Mouse (Mus musculus) G1E (cell line): ENCODE results near the gene Raver2. TPM values are rescaled to one million over a fixed set of nuclear protein-coding genes. Genes with fewer than 3 reads are reported as not detected.
A peak's percentile ranks its signal among the peaks of the same experiment; 100 is the strongest.

Experiments used
- ATAC-seq: 2 replicates; pipeline ENCODE4 v1.8.0; 2016; ENCODE audit warnings: mild to moderate bottlenecking; ENCODE audit not compliant: insufficient number of reproducible peaks, poor library complexity, low FRiP score, severe bottlenecking; ENCODE audit errors: extremely low read depth
- DNase-seq: peaks from one replicate; pipeline ENCODE4 v3.0.0; 2012; ENCODE audit warnings: low spot score
- H3K27me3 ChIP-seq: 2 replicates; pipeline ENCODE4 v1.6.1; 2012; ENCODE audit warnings: mild to moderate bottlenecking, low read length, inconsistent platforms; ENCODE audit not compliant: insufficient read depth
- H3K36me3 ChIP-seq: replicated peaks from 2 replicates; pipeline ENCODE3; 2012; ENCODE audit warnings: mild to moderate bottlenecking, inconsistent platforms
- H3K4me1 ChIP-seq: 2 replicates; pipeline ENCODE4 v1.6.1; 2012; ENCODE audit warnings: low read depth, low read length, inconsistent platforms, mixed read lengths; ENCODE audit not compliant: insufficient read depth
- H3K4me3 ChIP-seq: 2 replicates; pipeline ENCODE4 v1.5.1; 2012; ENCODE audit warnings: low read depth, mild to moderate bottlenecking, inconsistent platforms, low read length, moderate library complexity, mixed read lengths
- H3K9me3 ChIP-seq: replicated peaks from 2 replicates; pipeline ENCODE4 v1.6.1; 2012; ENCODE audit warnings: inconsistent platforms
- CTCF ChIP-seq: IDR thresholded peaks from 2 replicates; pipeline ENCODE4 v1.5.1; 2012; ENCODE audit warnings: low read depth, low read length, inconsistent platforms, mixed read lengths
- GATA1 ChIP-seq: IDR thresholded peaks from 2 replicates; pipeline ENCODE4 v1.6.1; 2012; ENCODE audit warnings: borderline replicate concordance, low read length, inconsistent platforms, mixed read lengths
- GATA2 ChIP-seq: IDR thresholded peaks from 2 replicates; pipeline ENCODE4 v1.6.1; 2012; ENCODE audit warnings: low read depth, low read length, inconsistent platforms, borderline replicate concordance
- POLR2AphosphoS5 ChIP-seq: IDR thresholded peaks from 2 replicates; pipeline ENCODE4 v1.6.1; 2012; ENCODE audit warnings: low read depth, low read length, inconsistent platforms; ENCODE audit not compliant: insufficient replicate concordance
- TAL1 ChIP-seq: conservative IDR thresholded peaks from 2 replicates; pipeline ENCODE4 v1.6.1; 2012; ENCODE audit warnings: low read depth, low read length, inconsistent platforms, mixed read lengths
- polyA plus RNA-seq: library from polyadenylated mRNA; stranded (reverse); fragments of >175 nt; gene quantifications from 2 replicates; pipeline ENCODE4 v1.2.3, GENCODE M21; 2012
- total RNA-seq, 2 experiments: library from RNA; stranded (forward) in 1 of 2; stranded (reverse) in 1 of 2; fragments of 200-1000 nt in 1 of 2; fragments of >200 nt in 1 of 2; fragmentation: Nextera tagmentation in 1 of 2; gene quantifications; 2 replicates each; pipeline ENCODE4 v1.2.3; 2014 to 2017

Raver2 gene
- total and polyA plus RNA-seq, 3 experiments, result 0.05 TPM; not detected in 2

DNA sequence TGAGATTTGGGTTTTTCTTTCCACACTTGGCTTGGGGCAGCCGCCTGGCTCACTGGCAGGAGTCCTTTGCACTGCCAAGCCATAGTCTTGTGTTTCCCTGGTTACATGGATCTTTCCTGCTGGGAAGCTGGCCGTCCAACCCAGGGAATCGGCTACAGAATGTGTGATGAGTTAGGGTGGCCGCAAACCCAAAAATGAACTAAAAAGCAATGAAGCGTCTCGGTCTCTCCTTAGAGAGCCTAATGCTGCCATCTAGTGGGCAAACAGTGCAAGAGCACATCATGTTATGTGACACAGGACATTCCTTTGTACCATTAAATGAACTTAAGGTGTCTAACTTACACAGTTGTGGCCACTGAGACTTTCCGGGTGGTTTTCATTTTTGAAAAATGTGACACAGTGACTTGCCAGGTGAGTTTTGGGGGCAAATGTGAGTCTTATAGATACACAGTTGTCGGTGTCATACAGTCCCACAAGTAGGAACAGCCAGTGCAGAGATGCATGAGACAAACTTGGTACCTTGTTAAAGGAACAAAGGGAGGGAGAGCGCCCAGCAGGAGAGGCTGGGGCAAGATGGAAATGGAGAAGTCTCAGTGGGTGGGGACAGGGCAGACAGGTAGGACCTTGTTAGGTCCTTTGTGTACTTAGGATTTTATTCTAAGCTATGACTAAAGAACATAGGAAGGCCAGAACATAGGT, 77.4 kb downstream of the Raver2 start:
- peak; percentile 43 for ATAC-seq

DNA sequence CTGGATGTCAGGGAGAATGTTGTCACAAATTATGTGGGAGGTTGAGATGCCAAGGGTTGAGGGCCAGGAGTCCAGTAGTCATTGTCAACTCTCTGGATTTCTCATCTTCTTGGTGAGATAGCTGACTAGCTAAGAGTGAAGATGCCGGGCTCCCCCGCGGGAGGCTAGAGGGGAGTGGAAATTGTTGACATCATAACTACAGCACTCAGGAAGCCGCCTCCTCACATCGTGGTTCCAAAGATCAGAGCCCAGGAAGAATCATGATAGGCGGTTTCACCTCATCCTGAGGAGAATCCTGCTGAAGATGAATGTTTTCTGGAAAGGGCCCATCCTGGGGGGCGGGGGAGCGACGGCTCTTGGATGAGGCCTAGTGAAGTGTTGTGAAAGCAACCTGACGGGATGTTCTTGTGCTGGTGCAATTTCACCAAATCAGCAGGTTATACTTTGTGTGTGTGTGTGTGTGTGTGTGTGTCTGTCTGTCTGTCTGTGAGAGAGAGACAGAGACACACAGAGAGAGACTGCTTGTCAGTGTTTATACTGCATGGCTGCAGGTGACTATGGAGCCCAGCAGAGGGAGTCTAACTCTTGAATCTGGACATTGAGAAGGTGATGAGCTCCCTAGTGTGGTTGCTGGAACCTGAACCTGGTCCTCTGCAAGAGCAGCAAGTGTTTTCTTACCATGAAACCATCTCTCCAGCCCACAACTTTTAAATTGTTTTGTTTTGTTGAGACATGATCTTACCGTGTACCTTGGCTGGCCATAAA, 78.3 kb downstream of the Raver2 start:
- peaks cover 38% of the 10 kb centered on the region for H3K36me3 ChIP-seq
- H3K4me1 ChIP-seq, result no peaks in the 10 kb centered on the region; the same call in 1 of the 2 replicates

More for the DNA sequence above, 77.4 kb downstream of the Raver2 start:
- no peak for TF ChIP-seq GATA1
- TF ChIP-seq POLR2AphosphoS5, result no peak
- peak; percentile 89 for TF ChIP-seq CTCF
- no peak for TF ChIP-seq GATA2
- TF ChIP-seq TAL1, result no peak
- Histone ChIP-seq H3K4me1 (no peaks in the 10 kb centered on the region; the same call in 1 of the 2 replicates), H3K9me3 (no peaks in the 10 kb centered on the region), H3K4me3 (no peak overlapping the region), H3K36me3 (peaks cover 31% of the 10 kb centered on the region), H3K27me3 (peaks cover 3% of the 10 kb centered on the region; the same call in 1 of the 2 replicates)
- peak; percentile 20 for DNase-seq

DNA sequence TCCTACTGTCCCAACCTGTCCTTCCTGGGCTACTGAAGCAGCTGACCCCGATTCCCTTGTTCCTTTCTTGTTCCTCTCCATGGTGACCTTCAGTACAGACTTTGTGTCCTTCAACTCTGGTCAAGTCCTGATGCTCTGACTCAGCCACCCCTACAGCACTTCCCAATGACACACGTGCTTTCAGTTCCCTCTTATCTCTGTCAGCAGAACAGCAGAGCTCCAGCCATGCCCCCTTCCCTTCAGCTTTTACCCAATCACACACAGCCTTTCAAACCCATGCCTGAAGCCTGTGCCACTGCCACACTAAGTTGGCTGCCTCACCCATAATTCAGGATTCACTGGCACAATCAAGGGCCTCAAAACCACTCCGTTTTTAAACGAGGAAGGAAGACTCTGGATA, 86.8 kb downstream of the Raver2 start:
- Histone ChIP-seq H3K4me1 (peaks cover 28% of the 10 kb centered on the region), H3K36me3 (peaks cover 95% of the 10 kb centered on the region), H3K4me3 (no peak overlapping the region; the same call in 1 of the 2 replicates), H3K9me3 (no peaks in the 10 kb centered on the region), H3K27me3 (no peaks in the 10 kb centered on the region)
- TF ChIP-seq GATA2 (no peak), GATA1 (no peak), POLR2AphosphoS5 (no peak), TAL1 (peak; percentile 46; the same call in 1 of the 2 replicates), CTCF (no peak)
- peak; percentile 63 for DNase-seq
- peak; percentile 99 for ATAC-seq

More for the DNA sequence above, 78.3 kb downstream of the Raver2 start:
- Histone ChIP-seq H3K27me3 (peaks cover under 1% of the 10 kb centered on the region; the same call in 1 of the 2 replicates), H3K9me3 (no peaks in the 10 kb centered on the region), H3K4me3 (no peak overlapping the region)
- ATAC-seq (no peak; the same call in 1 of the 2 replicates), DNase-seq (no peak)
- TF ChIP-seq GATA2 (no peak), CTCF (no peak), TAL1 (no peak), POLR2AphosphoS5 (no peak), GATA1 (no peak)

GRCm38 (mm10) chr4:101157476-101157875, 88.7 kb downstream of the Raver2 start:
- ATAC-seq, result no peak
- H3K27me3 ChIP-seq, result no peaks in the 10 kb centered on the region
- H3K36me3 ChIP-seq, result peaks cover 97% of the 10 kb centered on the region
- no peak for DNase-seq
- no peak overlapping the region for H3K4me3 ChIP-seq
- peaks cover 28% of the 10 kb centered on the region for H3K4me1 ChIP-seq
- no peaks in the 10 kb centered on the region for H3K9me3 ChIP-seq
- TF ChIP-seq GATA1, result no peak
- no peak for TF ChIP-seq GATA2
- no peak for TF ChIP-seq POLR2AphosphoS5
- TF ChIP-seq TAL1, result no peak
- TF ChIP-seq CTCF, result no peak

DNA sequence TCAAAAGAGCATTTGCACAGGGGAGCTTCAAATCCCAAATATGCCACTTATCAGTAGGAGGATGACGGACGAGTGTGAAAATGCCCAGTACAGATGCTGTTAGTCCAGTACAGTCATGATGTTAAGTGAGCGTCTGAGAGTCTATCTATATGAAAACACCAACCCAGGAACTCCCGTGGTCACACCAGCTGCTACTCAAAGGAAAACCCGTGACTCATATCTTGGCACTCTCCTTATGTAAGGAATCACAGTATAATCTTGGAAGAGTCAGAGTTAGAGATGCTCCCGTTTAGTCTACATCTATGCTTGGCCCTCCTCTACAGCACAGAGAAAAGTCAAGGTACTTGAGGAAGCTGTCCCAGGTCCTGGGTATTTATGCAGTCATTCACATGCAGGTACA, 89.5 kb downstream of the Raver2 start:
- peaks cover 98% of the 10 kb centered on the region for H3K36me3 ChIP-seq
- ATAC-seq, result no peak

DNA sequence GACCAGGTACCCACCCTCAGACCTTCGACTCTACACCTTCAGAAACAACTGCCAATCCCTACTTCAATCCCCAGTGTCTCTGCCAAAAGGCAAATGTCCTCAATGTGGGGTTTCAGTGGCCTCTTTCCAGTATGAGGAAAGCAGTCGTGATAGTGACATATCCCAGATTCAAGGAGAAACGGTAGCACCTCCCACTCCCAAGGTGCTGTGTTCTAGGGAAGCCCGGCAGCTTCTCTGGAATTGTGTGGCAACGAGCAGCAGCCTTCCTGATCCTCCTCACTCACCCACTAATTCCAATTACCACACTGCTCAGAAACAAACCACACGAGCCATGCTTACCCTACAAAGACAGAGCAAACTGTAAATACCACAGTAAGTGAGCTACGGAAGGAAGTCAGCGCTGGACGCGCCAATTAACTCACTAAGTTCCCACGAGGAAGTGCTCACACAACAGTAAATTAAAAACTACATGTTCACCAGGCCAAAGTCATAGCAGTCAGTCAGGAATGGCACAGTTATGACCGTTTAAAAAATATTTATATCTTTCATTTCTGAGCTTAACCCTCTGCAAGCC, 90.5 kb downstream of the Raver2 start:
- Histone ChIP-seq H3K4me1 (peaks cover 28% of the 10 kb centered on the region), H3K36me3 (peaks cover 99% of the 10 kb centered on the region), H3K9me3 (no peaks in the 10 kb centered on the region), H3K27me3 (no peaks in the 10 kb centered on the region), H3K4me3 (no peak overlapping the region)
- ATAC-seq (no peak), DNase-seq (no peak)
- TF ChIP-seq GATA1, result no peak
- no peak for TF ChIP-seq GATA2
- no peak for TF ChIP-seq CTCF
- TF ChIP-seq POLR2AphosphoS5, result no peak
- TF ChIP-seq TAL1, result no peak

More for the DNA sequence above, 89.5 kb downstream of the Raver2 start:
- no peak for DNase-seq
- TF ChIP-seq GATA2 (no peak), TAL1 (no peak), GATA1 (no peak), CTCF (no peak), POLR2AphosphoS5 (no peak)
- Histone ChIP-seq H3K4me3 (no peak overlapping the region), H3K4me1 (peaks cover 28% of the 10 kb centered on the region), H3K9me3 (no peaks in the 10 kb centered on the region), H3K27me3 (no peaks in the 10 kb centered on the region)
